Mouse (Mus musculus): ENCODE measurements around the gene Ccl6.

Gene Ccl6

GRCm38 (mm10) chr11:83598207-83598837 lies 5.4 kb upstream of the Ccl6 start:
- DNase-seq (ENCODE audit: extremely low read depth, low read depth, low spot score) = no peak

- DNase-seq (ENCODE audit: extremely low read depth, low read depth, low spot score) = no peak
These were observed 4.9 kb upstream of the Ccl6 start for GRCm38 (mm10) chr11:83597796-83598195.

GRCm38 (mm10) chr11:83595669-83596455 lies 3.0 kb upstream of the Ccl6 start:
- DNase-seq (ENCODE audit: extremely low read depth, low read depth, low spot score) = no peak

GRCm38 (mm10) chr11:83593453-83593852 lies 566 bp upstream of the Ccl6 start:
- DNase-seq (ENCODE audit: extremely low read depth, low read depth, low spot score) = no peak

GRCm38 (mm10) chr11:83584232-83584631 lies 8.7 kb downstream of the Ccl6 start:
- no peak for DNase-seq (ENCODE audit: extremely low read depth, low read depth, low spot score)

- DNase-seq (ENCODE audit: extremely low read depth, low read depth, low spot score) = no peak
These were observed 9.5 kb downstream of the Ccl6 start for GRCm38 (mm10) chr11:83583450-83583754.

GRCm38 (mm10) chr11:83582626-83583449 lies 10.0 kb downstream of the Ccl6 start:
- no peak for DNase-seq (ENCODE audit: extremely low read depth, low read depth, low spot score)

- DNase-seq (ENCODE audit: extremely low read depth, low read depth, low spot score) = no peak
These were observed 11.0 kb downstream of the Ccl6 start for GRCm38 (mm10) chr11:83581626-83582610.

GRCm38 (mm10) chr11:83580699-83581232 lies 12.1 kb downstream of the Ccl6 start:
- no peak for DNase-seq (ENCODE audit: extremely low read depth, low read depth, low spot score)

- no peak for DNase-seq (ENCODE audit: extremely low read depth, low read depth, low spot score)
These were observed 13.9 kb downstream of the Ccl6 start for GRCm38 (mm10) chr11:83578999-83579398.

- DNase-seq (ENCODE audit: extremely low read depth, low read depth, low spot score) = no peak
These were observed 14.6 kb downstream of the Ccl6 start, which contains the start of gene Ccl9 for GRCm38 (mm10) chr11:83578186-83578760. Ccl9 (minus strand) TSS chr11:83578636.

GRCm38 (mm10) chr11:83576927-83577555 lies 15.8 kb downstream of the Ccl6 start:
- no peak for DNase-seq (ENCODE audit: extremely low read depth, low read depth, low spot score)

GRCm38 (mm10) chr11:83572834-83573233 lies 20.1 kb downstream of the Ccl6 start:
- DNase-seq (ENCODE audit: extremely low read depth, low read depth, low spot score) = no peak

GRCm38 (mm10) chr11:83572223-83572622 lies 20.7 kb downstream of the Ccl6 start:
- DNase-seq (ENCODE audit: extremely low read depth, low read depth, low spot score) = no peak

GRCm38 (mm10) chr11:83570189-83570588 lies 22.7 kb downstream of the Ccl6 start:
- DNase-seq (ENCODE audit: extremely low read depth, low read depth, low spot score) = no peak

GRCm38 (mm10) chr11:83569249-83569648 lies 23.6 kb downstream of the Ccl6 start:
- no peak for DNase-seq (ENCODE audit: extremely low read depth, low read depth, low spot score)

GRCm38 (mm10) chr11:83568786-83569185 lies 24.1 kb downstream of the Ccl6 start:
- no peak for DNase-seq (ENCODE audit: extremely low read depth, low read depth, low spot score)

GRCm38 (mm10) chr11:83568061-83568460 lies 24.8 kb downstream of the Ccl6 start:
- no peak for DNase-seq (ENCODE audit: extremely low read depth, low read depth, low spot score)

GRCm38 (mm10) chr11:83567311-83567710 lies 25.6 kb downstream of the Ccl6 start:
- DNase-seq (ENCODE audit: extremely low read depth, low read depth, low spot score) = no peak
